Mouse (Mus musculus) limb, embryonic 12.5 days (tissue): ENCODE data around the gene Crtam. TPM values are rescaled to one million over a fixed set of nuclear protein-coding genes. Genes with fewer than 3 reads are reported as not detected.

Source experiments
- ATAC-seq: fragments of 200-750 bp; cut with Nextera tagmentation; 2 replicates; pipeline ENCODE4 v1.8.0; 2017; ENCODE audit warnings: low read depth, moderate TSS enrichment; ENCODE audit not compliant: insufficient number of reproducible peaks, insufficient read depth, low FRiP score, low TSS enrichment
- H3K27ac ChIP-seq: fragments of 300-500 bp; sonication (generic); 2 replicates; pipeline ENCODE4 v1.5.1; 2016; ENCODE audit warnings: mild to moderate bottlenecking, moderate library complexity
- H3K27me3 ChIP-seq: fragments of 300-500 bp; sonication (generic); 2 replicates; pipeline ENCODE4 v1.6.1; 2016; ENCODE audit warnings: mild to moderate bottlenecking, moderate library complexity
- H3K36me3 ChIP-seq: fragments of 300-500 bp; sonication (generic); 2 replicates; pipeline ENCODE4 v1.6.1; 2016; ENCODE audit warnings: mild to moderate bottlenecking, moderate library complexity
- H3K4me1 ChIP-seq: fragments of 300-500 bp; sonication (generic); replicated peaks from 2 replicates; pipeline ENCODE4 v1.6.1; 2016
- H3K4me2 ChIP-seq: fragments of 300-500 bp; sonication (generic); 2 replicates; pipeline ENCODE4 v1.6.1; 2016; ENCODE audit warnings: mild to moderate bottlenecking, moderate library complexity
- H3K4me3 ChIP-seq: fragments of 300-500 bp; sonication (generic); replicated peaks from 2 replicates; pipeline ENCODE4 v1.5.1; 2016; ENCODE audit warnings: mild to moderate bottlenecking
- H3K9ac ChIP-seq: fragments of 300-500 bp; sonication (generic); replicated peaks from 2 replicates; pipeline ENCODE4 v1.6.1; 2016; ENCODE audit warnings: mild to moderate bottlenecking, moderate library complexity
- H3K9me3 ChIP-seq: fragments of 300-500 bp; sonication (generic); 2 replicates; pipeline ENCODE4 v1.6.1; 2016; ENCODE audit warnings: mild to moderate bottlenecking, moderate library complexity
- WGBS: fragments of 180-500 bp; shearing (Covaris S2); methylation state at CpG from one replicate; pipeline ENCODE4 v1.1.7; 2016; 5-methylcytosine and 5-hydroxymethylcytosine counted together
- polyA plus RNA-seq: library from polyadenylated mRNA; unstranded; fragments of >200 nt; fragmentation: Nextera tagmentation; extraction: Ambion mirVana; gene quantifications from 2 replicates; pipeline ENCODE4 v1.2.1, GENCODE M21; 2016

Crtam gene
- polyA plus RNA-seq, 1 experiment from 2014 or later: 0.34 TPM

DNA sequence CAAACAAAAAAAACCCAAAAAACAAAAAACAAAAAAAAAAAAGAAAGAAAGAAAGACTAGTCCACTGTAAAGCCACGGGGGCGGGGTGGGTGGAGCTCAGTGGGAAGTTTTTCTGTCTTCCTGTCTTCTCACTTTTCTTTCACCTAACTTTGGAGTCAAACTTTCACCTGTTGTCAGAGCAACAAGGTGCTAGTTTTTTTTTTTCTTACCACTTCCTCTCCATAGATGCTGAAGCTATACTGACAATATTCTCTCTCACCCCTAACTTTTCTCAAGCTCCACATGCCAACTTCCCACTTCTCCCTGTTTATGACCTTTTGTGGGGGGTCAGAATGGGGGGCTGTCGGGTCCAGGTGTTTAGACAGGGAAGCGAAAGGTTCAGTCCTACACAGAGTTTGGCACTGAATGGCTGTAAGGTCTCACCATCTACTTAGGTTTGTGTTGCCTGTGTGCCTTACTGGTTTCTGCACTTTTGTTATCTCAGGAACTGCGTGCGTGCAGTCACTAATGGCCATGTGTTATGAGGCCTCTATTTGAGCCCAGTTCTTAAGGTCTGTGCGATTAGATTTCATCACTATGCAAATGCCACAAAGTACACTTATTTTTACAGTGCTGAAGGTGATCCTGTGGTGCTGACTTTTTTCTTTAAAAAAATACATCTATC is 7.2 kb downstream of the Crtam start:
- H3K4me2 ChIP-seq: no peak overlapping the region
- H3K4me1 ChIP-seq: peaks cover 13% of the 10 kb centered on the region
- no peaks in the 10 kb centered on the region for H3K36me3 ChIP-seq
- H3K9me3 ChIP-seq: no peaks in the 10 kb centered on the region
- no peak for ATAC-seq
- H3K27me3 ChIP-seq: no peaks in the 10 kb centered on the region
- H3K4me3 ChIP-seq: no peak overlapping the region
- no peak overlapping the region for H3K27ac ChIP-seq
- 83% methylated on average over 7 of the region's 7 CpGs for WGBS
- H3K9ac ChIP-seq: no peak overlapping the region

DNA sequence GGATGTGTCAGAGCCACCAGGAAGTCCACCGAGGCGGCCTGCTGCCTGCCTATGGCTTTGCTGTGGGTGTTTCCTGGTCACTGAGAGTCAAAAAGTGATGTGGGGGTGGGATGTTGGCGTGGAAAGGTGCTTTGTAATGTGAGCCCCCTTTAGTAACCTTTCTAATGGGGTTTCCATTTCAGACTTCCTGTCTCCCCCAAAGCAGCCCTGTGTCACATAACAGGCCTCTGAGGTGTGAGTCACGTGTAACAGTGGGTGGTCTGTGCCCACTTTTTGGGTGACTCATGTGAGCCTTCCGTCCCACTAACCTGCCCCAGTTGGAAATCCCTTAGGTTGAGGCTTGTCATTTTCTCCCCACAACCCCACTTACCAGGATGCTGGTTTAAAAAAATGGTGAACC is 10.4 kb downstream of the Crtam start:
- H3K4me2 ChIP-seq: no peak overlapping the region
- no peak overlapping the region for H3K9ac ChIP-seq
- H3K27ac ChIP-seq: no peak overlapping the region
- H3K4me3 ChIP-seq: no peak overlapping the region
- no peak for ATAC-seq
- H3K4me1 ChIP-seq: peaks cover 17% of the 10 kb centered on the region
- H3K36me3 ChIP-seq: no peaks in the 10 kb centered on the region
- H3K27me3 ChIP-seq: no peaks in the 10 kb centered on the region
- WGBS: 52% methylated on average over 5 of the region's 5 CpGs
- no peaks in the 10 kb centered on the region for H3K9me3 ChIP-seq

GRCm38 (mm10) chr9:40991511-40991910 is 12.9 kb downstream of the Crtam start:
- H3K27ac ChIP-seq: no peak overlapping the region

DNA sequence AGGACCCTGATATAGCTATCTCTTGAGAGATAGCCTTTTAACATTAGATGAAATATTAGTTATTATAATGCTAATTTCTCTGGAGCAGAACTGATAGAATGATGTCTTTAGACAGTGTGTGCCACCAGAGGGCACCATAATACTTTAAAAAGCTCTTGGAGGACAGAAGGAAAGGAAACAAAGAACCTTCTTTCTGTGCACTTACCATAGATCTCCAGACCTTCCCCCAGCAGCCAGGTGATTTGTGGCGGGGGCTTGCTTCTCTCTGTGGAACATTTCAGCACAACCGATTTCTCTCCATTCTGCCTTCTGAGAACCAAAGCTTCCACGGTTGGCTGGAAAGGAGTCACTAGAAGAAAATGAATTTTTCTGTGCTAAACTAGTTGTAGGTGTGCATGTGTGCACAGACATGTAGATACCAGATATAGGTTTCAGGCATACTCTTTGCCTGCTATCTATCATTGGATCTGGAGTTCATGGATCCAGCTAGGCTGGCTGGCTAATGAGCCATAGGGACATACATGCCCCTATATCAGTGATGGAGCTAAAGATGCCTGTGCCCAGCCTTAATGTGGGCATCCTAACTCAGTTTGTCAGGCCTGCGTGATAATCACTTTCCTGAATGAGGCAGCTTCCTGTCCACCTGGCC is 14.4 kb downstream of the Crtam start:
- no peaks in the 10 kb centered on the region for H3K27me3 ChIP-seq
- 41% methylated on average over 4 of the region's 4 CpGs for WGBS
- no peak for ATAC-seq
- H3K4me3 ChIP-seq: no peak overlapping the region
- no peak overlapping the region for H3K4me2 ChIP-seq
- peak overlapping the region; percentile 41; the same call in 1 of the 2 replicates for H3K27ac ChIP-seq
- H3K4me1 ChIP-seq: peaks cover 21% of the 10 kb centered on the region
- H3K36me3 ChIP-seq: no peaks in the 10 kb centered on the region
- no peak overlapping the region for H3K9ac ChIP-seq
- no peaks in the 10 kb centered on the region for H3K9me3 ChIP-seq

More at GRCm38 (mm10) chr9:40991511-40991910, 12.9 kb downstream of the Crtam start:
- H3K4me3 ChIP-seq: no peak overlapping the region
- H3K9me3 ChIP-seq: no peaks in the 10 kb centered on the region
- no peak for ATAC-seq
- H3K27me3 ChIP-seq: no peaks in the 10 kb centered on the region
- 85% methylated on average over 6 of the region's 6 CpGs for WGBS
- H3K36me3 ChIP-seq: no peaks in the 10 kb centered on the region
- H3K9ac ChIP-seq: no peak overlapping the region
- H3K4me2 ChIP-seq: no peak overlapping the region
- H3K4me1 ChIP-seq: peaks cover 21% of the 10 kb centered on the region

DNA sequence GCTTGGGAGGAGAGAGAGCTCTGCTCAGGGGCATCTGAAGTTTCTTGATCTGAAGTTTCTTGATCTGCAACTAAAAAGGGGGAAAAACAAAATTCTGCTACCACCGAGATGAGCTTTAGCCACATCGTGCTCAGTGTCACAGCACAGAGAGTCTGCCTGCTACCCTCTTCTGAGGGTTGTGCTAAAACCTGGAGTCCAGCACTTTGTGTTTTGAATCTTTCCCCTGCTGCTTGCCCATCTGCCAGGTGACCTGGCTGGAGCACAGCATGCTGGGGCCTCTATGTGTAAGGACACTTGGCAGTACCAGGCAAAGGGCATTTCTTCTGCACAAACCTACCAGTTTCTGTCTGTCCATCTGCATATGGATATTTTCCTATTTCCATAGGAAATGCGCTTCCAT is 20.1 kb downstream of the Crtam start:
- Histone ChIP-seq H3K4me1 (peaks cover 5% of the 10 kb centered on the region; the same call in 1 of the 2 replicates), H3K9ac (no peak overlapping the region), H3K27ac (no peak overlapping the region), H3K4me2 (no peak overlapping the region), H3K27me3 (0 out of 2 replicates have a peak, but pooled peaks cover 3% of the 10 kb centered on the region), H3K36me3 (no peaks in the 10 kb centered on the region), H3K4me3 (no peak overlapping the region), H3K9me3 (no peaks in the 10 kb centered on the region)
- ATAC-seq: no peak
- WGBS: 65% methylated on average over 3 of the region's 3 CpGs

DNA sequence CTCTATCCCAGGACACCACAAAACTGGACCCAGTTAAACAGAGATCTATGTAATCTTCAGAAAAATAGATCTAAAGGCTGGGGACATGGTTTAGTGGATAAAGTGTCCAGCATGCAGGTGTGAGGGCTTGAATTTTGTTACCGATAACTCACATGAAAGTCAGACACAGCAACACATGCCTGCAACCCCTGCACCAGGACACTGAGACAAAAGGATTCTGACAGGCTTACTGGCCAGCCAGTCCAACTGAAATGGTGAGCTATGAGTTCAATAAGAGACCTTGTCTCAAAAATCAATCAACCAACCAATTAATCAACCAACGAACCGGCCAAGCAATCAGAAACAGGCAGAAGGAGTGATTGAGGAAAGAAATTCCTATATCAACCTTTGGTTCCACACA is 20.7 kb downstream of the Crtam start:
- Histone ChIP-seq H3K27ac (no peak overlapping the region), H3K4me2 (no peak overlapping the region), H3K4me1 (peaks cover 4% of the 10 kb centered on the region; the same call in 1 of the 2 replicates), H3K9me3 (no peaks in the 10 kb centered on the region), H3K4me3 (no peak overlapping the region), H3K27me3 (0 out of 2 replicates have a peak, but pooled peaks cover 3% of the 10 kb centered on the region), H3K36me3 (no peaks in the 10 kb centered on the region), H3K9ac (no peak overlapping the region)
- 86% methylated on average over 3 of the region's 3 CpGs for WGBS
- no peak for ATAC-seq

DNA sequence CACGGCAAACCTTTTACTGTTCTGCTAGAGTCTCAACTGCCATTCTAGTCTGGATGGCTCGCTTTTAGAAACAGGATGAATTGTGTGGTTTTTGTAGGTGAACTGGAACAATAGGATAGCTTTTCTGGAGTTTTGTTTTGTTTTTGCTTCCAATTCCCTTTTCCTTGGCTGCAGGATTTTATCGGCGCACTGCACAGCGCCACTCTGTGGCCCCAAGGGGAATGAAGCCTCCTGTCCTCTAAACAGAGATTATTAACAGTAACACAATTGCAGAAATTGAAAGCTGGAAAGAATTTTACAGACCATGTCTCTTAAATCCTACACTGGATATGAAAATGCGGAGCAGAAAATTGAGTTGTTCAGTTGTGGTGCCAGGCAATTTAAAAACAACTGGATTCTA is 21.9 kb downstream of the Crtam start:
- Histone ChIP-seq H3K9ac (no peak overlapping the region), H3K27ac (no peak overlapping the region), H3K27me3 (0 out of 2 replicates have a peak, but pooled peaks cover 3% of the 10 kb centered on the region), H3K4me1 (no peaks in the 10 kb centered on the region), H3K36me3 (no peaks in the 10 kb centered on the region), H3K4me2 (no peak overlapping the region), H3K9me3 (no peaks in the 10 kb centered on the region), H3K4me3 (no peak overlapping the region)
- no peak for ATAC-seq
- WGBS: 36% methylated on average over 6 of the region's 6 CpGs

DNA sequence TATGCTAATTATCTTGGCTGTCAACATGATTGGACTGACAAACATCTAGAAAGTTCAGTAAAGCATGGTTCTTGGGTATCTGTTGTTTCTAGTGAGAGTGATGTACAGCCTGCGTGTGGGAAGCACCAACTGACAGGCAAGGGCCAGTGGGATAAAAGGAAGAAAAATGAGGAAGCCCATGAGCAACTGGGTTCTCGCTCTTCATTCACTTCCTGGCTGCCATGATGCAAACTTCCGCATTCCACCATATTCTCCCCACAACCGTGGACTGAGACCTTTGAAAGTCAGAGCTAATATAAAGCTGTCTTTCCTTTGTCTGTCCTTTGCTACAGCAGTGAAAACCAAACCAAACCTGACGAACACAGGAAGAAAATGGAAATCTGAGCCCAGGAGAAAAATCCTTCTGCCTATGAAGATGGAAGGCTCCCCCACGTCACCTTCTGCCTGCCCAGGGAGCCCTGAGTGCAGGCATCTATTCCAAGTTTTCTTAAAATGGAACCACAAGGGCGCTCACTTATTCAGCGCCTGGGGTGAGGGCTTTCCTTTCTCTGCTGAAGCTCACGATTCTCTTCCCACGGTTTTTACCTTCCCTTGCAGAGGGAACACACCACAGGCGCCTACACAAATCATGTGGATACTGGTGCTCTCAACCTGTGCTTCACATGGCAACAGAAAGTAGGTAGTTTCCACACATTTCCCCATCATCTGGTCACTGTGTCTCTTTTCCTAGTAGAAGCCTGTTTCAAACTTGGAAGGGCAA is 30.2 kb downstream of the Crtam start:
- WGBS: 76% methylated on average over 11 of the region's 11 CpGs

DNA sequence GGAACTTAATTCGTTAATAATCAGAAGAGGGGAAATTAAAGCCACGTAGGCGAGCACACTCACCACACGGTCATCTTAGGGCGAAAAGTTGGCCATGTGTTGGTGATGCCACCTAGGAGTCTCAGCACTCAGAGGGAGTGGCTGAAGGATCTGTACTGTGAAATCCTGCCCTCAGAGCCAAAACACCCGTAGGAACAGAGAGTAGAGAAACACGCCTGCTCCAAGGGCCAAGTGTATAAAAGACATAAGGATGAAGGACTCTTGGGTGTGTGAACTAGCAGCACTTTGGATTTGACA is 40.1 kb downstream of the Crtam start:
- no peak overlapping the region for H3K9ac ChIP-seq
- WGBS: 17% methylated on average over 7 of the region's 7 CpGs
- no peaks in the 10 kb centered on the region for H3K9me3 ChIP-seq

More for the DNA sequence above, 30.2 kb downstream of the Crtam start:
- no peak overlapping the region for H3K4me2 ChIP-seq
- H3K36me3 ChIP-seq: no peaks in the 10 kb centered on the region
- ATAC-seq: no peak
- H3K9me3 ChIP-seq: no peaks in the 10 kb centered on the region
- H3K4me1 ChIP-seq: no peaks in the 10 kb centered on the region
- no peak overlapping the region for H3K4me3 ChIP-seq
- no peak overlapping the region for H3K9ac ChIP-seq
- no peaks in the 10 kb centered on the region for H3K27me3 ChIP-seq
- H3K27ac ChIP-seq: no peak overlapping the region

DNA sequence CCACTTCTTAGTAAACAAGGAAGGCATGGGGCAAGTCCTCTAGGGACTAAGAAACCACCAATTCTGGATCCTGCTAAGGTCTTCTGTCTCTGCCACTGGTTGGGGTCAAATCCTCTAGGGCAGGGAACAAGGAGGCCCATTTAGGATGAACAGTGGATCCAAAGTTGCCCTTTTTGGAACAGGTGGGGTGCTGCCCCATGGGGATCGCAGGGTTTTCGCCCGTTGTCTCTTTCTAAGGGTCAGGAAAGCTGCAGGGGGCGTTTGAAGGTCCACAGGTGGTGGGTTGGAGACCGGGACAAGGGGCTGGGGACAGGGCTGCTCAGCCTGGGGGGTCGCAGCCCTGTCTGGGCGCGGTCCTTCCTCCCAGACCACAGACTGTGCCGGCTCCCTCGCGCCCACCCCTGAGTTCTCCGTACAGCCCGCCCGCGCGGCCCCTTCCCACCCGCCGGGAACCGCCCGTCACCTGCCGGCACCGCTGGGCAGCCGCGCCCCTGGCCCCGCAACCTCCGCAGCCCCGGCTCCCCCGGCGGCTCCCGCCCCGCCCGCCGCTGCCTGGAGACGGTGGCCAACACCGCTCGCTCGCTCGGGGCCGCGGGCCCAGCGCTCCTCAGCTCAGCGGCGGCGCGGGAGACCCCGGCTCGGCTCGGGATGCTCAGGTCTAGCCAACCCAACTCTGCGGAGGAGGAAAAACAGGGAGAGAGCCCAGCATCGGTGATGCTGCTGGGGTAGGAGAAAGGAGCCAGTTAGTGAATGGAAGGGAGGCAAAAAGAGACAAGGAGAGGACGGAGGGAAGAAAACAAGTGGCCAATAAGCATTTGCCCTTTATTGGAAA is 40.6 kb downstream of the Crtam start, which contains the start of gene Jhy:
Jhy (minus strand) TSS at position 533 of the 832 bp plus-strand sequence.
- H3K27me3 ChIP-seq: peaks cover 35% of the 10 kb centered on the region
- no peak within 1 kb of the TSS for H3K27ac ChIP-seq
- ATAC-seq: peak; percentile 71
- peaks cover 18% of the 10 kb centered on the region; the same call in 1 of the 2 replicates for H3K4me1 ChIP-seq
- H3K4me3 ChIP-seq: peak within 1 kb of the TSS; percentile 58
- H3K36me3 ChIP-seq: no peaks in the 10 kb centered on the region
- H3K9me3 ChIP-seq: no peaks in the 10 kb centered on the region
- 2% methylated on average over 33 of the region's 51 CpGs for WGBS
- H3K9ac ChIP-seq: peak within 1 kb of the TSS; percentile 67
- H3K4me2 ChIP-seq: peak within 1 kb of the TSS; percentile 99

More for the DNA sequence above, 40.1 kb downstream of the Crtam start:
- no peaks in the 10 kb centered on the region for H3K36me3 ChIP-seq
- peak overlapping the region; percentile 58 for H3K4me3 ChIP-seq
- H3K4me1 ChIP-seq: peaks cover 18% of the 10 kb centered on the region; the same call in 1 of the 2 replicates
- ATAC-seq: no peak
- peaks cover 35% of the 10 kb centered on the region for H3K27me3 ChIP-seq
- H3K27ac ChIP-seq: no peak overlapping the region
- H3K4me2 ChIP-seq: peak overlapping the region; percentile 99
